ENCODE assay signal across 7 mouse cellular contexts in genomic region chr17:57059486-57059977, GRCm38 (mm10). TPM values are rescaled to one million over a fixed set of nuclear protein-coding genes. Genes with fewer than 3 reads are reported as not detected.
DNase-seq lines count a peak whose midpoint lies in the region; ATAC-seq lines count a peak whose summit lies in the region.

Slc25a23 (minus strand) TSS chr17:57059863.

- peak; percentile 74 for DNase-seq in adrenal gland, postnatal 25 days
- peak; percentile 56 for DNase-seq in embryo, embryonic 11.5 days (ENCODE audit: low read depth, low spot score)
- peak; percentile 74 for DNase-seq in kidney, adult 18-20 months
- DNase-seq in left cerebral cortex, postnatal 4 days: peak; percentile 89
- DNase-seq in spleen, postnatal 10 days (ENCODE audit: low spot score in 2 of 2): peak; percentile 31 to 68

- H3K4me3 ChIP-seq in midbrain, embryonic 13.5 days (replicated peaks): peak within 1 kb of the TSS; percentile 89

- peak within 1 kb of the TSS; percentile 85 for H3K27ac ChIP-seq in midbrain, embryonic 13.5 days

- WGBS in midbrain, embryonic 13.5 days: under 1% methylated on average over 38 of the region's 45 CpGs

- H3K4me2 ChIP-seq in midbrain, embryonic 13.5 days (replicated peaks): peak within 1 kb of the TSS; percentile 74

- intact Hi-C loops in left cerebral cortex, postnatal 4 days (cut with DNase I): no loop called here

- H3K27me3 ChIP-seq in midbrain, embryonic 13.5 days: peaks cover 34% of the 10 kb centered on the region

- peaks cover 29% of the 10 kb centered on the region for H3K4me1 ChIP-seq in midbrain, embryonic 13.5 days (replicated peaks)

- ATAC-seq in granulocyte monocyte progenitor cell, adult 5-6 weeks (replicated peaks; ENCODE audit: poor library complexity, severe bottlenecking): peak; percentile 13; the same call in 1 of the 2 replicates
- peak; percentile 74 for ATAC-seq in midbrain, embryonic 13.5 days

- H3K36me3 ChIP-seq in midbrain, embryonic 13.5 days: peaks cover 27% of the 10 kb centered on the region

- H3K9ac ChIP-seq in midbrain, embryonic 13.5 days (replicated peaks): peak within 1 kb of the TSS; percentile 85

- H3K9me3 ChIP-seq in midbrain, embryonic 13.5 days: no peaks in the 10 kb centered on the region

RNA-seq across cellular contexts. Expression of gene Slc25a23, which starts in this region (rescaled TPM):
- total RNA-seq in adrenal gland, postnatal 25 days (2021): 89.2 and 96.3 TPM in 2 replicates
- total RNA-seq in granulocyte monocyte progenitor cell, adult 5-6 weeks (2014; fragmentation: Nextera tagmentation): 15.2 and 23.8 TPM in 2 replicates
- 1.6 and 1.7 TPM in 2 replicates for total RNA-seq in granulocyte monocyte progenitor cell, adult 5-6 weeks (2017)
- total RNA-seq in left cerebral cortex, postnatal 4 days (2021): 100 to 1,000 TPM; 188 to 219 TPM
- polyA plus RNA-seq in midbrain, embryonic 13.5 days (2015; fragmentation: Nextera tagmentation; extraction: Ambion mirVana): 24.3 and 26.9 TPM in 2 replicates

Comparison
In these comparisons a context has a peak if more than half of its experiments do, and no peak if none do; other contexts are left out.
1. Peak in every context shown above with its lines: DNase-seq, ATAC-seq, H3K4me3 ChIP-seq and H3K27ac ChIP-seq.